Mouse (Mus musculus): ENCODE measurements around the gene Lysmd1.

Lysmd1 gene

DNA sequence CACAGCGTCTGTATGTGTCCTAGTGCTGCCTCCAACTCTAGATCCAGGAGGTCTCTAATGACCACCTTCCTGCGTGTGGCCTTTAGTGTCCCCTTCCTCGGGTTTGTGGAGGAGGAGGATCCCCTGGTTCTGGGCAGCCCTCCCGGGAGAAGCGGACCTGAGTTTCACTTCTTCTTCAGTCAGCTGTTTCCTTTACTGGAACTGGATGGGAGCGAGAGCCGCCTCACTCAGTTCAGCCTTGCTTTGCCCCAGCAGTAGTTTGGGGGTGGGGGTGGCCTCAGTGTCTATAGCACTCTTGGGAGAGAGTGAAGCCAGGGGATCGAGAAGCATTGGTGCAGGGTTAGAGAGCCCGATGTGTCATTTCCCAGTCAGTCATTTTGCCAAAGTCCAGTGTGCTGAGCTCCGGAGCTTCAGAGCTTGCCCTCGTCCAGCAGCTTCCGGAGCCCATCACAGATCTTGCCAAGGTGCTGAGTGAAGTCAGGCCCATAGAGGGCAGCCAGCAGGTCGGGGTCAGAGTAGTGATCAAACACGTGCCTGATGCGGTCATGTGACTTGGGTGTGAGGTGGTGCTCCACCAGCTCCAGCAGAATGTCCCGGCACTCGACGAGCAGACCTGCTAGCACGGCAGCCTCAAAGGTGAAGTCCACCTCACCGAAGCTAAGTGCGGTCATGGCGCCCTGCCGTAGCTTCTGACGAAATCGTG, 5.8 kb downstream of the Lysmd1 start:
- no peak for DNase-seq (ENCODE audit: low spot score)

DNA sequence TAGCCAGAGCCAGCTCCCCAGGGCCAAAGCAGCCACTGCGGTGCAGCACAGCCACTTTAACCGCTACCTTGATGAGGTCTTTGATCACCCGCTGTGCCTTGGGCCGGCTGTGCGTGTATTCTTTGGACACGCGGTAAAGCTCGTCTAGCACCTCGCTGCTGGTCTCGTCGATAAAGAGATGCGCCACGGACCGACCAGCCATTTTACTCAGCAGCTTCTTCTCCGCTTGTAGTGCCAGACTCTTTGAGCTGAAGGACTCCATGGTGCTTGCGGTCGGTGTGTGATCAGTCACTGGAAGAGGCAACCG, 6.4 kb downstream of the Lysmd1 start:
- no peak for DNase-seq (ENCODE audit: low spot score)

DNA sequence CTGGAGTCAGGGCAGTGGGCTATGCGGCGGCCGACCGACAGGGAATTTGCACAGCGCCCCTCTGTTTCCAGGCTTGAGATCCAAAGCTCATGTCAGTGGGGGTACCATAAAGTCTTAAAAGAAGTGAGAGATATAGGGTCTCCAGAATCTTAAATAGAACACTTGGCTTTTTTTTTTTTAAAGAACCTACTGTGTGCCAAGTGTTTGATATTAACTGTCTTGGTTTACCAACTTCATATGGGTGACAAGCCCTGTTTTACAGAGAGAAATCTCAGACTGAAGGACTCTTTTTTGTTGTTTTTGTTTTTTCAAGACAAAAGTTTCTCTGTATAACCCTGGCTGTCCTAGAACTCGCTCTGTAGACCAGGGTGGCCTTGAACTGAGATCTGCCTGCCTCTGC, 6.9 kb downstream of the Lysmd1 start:
- DNase-seq (ENCODE audit: low spot score) = no peak

DNA sequence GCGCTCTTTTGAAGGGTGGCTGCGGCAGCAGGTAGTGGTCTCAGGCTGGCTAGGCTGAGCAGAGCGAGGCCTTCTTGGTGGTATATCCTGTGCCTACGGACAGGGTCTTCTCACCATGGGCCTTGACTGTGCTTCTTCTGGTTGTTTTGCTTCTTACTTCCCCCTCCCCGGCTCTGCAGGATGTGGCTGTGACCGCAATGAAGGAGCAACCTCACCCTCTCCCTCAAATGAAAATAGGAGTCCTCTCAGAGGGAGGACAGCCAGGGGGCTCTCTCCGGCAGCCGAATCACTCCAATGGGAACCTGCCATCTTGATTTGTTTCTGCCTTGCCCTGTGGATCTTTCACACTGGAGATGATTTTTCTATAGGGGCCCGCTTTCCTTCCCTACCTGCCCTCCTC, 7.6 kb downstream of the Lysmd1 start:
- DNase-seq (ENCODE audit: low spot score) = no peak

DNA sequence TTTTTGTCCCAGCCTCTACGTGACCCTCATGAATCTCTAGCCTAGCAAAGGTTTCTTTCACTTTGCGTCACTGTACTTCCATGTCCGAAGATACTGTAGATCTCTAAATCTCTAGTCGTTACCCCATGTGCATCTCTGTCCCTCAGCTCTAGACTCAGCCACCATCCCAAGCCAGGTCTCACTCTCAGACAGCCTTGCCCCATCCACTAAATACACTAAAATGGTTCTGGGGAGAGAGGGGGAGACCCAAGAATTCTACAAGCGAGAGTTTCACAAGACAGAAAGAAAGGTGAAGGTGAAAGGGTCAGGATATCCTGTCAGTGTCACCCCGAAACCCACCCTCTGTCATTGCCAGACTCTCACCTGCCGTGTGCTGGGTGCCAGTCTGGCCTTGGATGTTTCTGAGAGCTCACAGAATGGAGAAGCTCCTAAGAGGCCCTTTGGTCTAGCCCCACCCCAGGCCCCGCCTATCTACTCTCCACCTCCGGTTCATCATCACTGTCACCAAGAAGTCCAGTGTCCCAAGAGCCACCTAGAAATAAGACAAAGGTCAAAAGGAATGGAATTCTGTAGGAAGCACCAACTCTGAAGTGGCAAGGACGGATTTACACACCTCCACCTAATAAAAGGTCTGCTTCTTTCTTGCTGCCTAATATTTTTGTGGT, 8.2 kb downstream of the Lysmd1 start, which contains the start of gene Tnfaip8l2:
Tnfaip8l2 (minus strand) TSS at position 409 of the 665 bp plus-strand sequence.
- DNase-seq (ENCODE audit: low spot score) = no peak

DNA sequence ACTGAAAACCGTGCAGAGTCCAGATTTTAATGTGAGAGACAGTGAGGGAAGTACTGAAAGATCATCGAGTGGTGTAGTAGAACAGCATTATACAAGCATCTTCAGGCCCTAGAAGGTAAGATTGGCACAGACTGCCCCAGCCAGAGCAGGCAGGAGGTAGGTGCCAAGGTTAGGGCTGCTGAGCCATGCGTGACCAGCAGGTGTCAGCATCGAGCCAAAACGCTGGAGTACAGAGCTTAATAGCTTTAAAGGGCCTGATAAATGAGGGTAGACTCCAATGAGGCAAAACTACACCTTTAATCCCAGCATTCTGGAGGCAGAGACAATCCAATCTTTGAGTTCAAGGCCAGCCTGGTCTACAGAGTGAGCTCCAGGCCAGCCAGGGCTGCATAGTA, 8.7 kb downstream of the Lysmd1 start:
- DNase-seq (ENCODE audit: low spot score) = peak; percentile 78

DNA sequence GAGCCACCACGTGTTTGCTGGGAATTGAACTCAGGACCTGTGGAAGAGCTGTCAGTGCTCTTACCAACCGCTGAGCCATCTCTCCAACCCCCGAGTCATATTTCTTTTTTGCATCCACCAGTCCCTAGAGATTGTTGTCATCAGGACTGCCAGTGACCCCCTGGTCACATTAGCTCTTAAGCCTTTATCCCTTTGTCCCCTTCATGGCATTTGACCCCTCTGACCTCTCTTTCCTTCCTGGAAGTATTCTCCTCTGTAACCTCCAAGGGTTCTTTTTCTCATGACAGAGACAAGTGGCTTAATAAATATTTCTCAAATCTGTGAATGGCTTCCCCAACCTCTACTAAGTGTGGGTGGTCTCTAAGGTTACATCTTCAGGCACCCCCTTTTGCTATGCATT, 14.0 kb downstream of the Lysmd1 start:
- DNase-seq (ENCODE audit: low spot score) = no peak

DNA sequence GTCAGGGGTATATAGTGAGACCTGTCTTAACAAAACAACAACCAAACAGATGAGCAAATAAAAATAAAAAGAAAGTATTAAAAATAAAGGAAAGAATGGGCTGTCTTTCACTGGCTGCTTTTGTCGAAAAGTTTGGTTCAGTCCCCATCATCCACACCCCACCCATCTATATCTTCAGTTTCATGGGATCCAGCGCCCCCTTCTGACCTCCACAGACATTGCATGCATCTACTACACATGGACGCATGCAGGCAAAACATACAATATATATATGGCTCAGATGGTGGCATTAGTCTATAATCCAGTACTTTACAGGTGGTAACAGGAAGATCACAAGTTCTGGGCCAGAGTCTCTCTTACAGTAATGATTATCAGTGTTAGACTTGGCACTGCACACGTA, 20.0 kb downstream of the Lysmd1 start:
- no peak for DNase-seq (ENCODE audit: low spot score)

DNA sequence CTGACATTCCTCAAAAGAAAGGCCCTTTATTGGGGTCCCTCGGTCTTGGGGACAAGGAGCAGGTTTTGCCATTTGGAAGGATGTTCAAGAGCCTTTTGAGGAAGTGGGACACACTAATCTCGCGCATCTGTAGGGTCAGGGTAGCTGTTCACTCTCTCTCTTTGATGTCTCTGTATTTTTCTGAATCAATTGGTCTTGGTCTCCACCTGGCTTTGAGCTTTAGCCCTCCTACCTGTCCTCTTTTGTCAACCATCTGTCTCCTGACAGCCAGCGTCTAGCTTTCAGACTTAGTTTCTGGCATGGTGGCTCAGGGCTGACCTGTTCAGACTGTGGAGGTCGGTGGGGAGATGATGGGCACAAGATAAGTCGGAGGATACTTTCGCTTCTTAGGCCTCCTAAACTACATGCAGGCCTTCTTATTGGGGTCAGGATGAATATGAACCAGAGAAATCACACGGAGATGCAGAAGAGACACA, 25.7 kb downstream of the Lysmd1 start:
- DNase-seq (ENCODE audit: low spot score) = no peak

DNA sequence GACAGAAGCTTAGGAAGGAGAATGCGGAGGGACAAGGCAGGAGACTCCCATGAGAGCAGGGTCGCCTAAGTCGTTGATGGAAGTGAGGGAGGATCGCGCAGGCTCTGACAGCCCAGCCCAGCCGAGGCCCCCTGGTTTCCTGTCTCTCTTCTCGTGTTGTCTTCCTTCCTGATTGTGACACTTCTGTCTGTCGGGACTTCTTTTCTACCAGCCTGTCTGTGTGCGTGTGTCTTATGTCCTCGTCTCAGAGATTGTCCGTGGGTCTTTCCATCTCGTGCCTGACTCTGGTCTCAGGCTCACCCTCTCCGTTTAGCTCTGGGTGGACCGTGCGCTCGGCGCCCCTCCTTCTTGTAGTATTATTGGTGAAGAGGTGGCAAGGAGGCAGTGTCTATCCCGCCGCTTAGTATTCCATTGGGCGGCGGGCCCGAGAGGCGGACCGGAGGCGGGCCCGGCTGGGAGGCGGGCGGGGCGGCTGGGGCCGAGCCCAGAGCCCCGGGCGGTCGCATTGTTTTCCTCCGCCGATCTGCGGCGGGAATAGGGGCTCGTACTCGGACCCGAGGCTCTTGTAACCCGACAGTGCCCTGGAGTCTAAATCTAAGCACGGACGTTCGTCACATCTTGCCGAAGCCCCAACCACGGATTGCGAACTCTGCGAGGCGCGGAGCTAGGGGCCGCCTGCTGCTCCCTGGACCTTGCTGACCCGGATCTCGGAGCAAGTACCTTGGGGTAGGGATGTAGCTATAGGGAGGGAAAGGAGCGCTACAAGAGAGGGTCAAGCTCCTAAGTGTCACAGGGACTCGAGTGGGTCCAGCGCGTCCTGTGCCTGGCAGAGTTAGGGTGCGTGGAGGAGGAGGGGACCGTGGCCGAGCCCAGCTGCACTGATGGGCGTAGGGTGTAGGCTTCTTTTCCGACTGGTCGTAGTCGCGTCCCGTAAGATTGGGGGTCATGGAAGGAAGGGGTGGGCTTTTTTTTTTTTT, 26.4 kb downstream of the Lysmd1 start, which contains the start of gene Sema6c:
Sema6c (plus strand) TSS at position 471 of the 977 bp plus-strand sequence.
- DNase-seq (ENCODE audit: low spot score) = peak; percentile 67

DNA sequence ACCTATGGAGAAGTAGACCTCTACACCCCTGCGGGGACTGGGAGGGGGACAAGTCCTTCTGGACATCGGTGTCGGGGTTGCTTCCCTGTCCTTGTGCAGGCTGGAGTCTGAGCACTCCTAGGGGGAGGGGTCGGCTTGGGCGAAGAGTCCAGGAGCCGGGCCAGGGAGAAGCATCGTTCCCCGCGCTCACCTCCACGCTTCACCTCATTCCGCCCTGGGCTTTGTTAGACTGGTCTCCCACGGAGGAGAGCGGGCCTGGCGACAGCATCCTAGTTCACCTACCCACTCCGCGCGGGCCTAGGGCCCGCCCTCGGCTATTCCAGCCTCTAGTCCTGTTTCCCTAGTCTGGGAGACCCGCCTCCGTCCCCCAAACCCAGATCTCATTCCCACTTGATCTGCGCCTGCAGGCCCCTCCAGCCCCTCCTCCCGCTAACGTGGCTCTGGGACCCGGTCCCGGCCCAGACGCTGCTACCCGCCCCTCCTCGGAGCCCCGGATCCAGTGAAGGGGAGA, 27.2 kb downstream of the Lysmd1 start:
- no peak for DNase-seq (ENCODE audit: low spot score)

DNA sequence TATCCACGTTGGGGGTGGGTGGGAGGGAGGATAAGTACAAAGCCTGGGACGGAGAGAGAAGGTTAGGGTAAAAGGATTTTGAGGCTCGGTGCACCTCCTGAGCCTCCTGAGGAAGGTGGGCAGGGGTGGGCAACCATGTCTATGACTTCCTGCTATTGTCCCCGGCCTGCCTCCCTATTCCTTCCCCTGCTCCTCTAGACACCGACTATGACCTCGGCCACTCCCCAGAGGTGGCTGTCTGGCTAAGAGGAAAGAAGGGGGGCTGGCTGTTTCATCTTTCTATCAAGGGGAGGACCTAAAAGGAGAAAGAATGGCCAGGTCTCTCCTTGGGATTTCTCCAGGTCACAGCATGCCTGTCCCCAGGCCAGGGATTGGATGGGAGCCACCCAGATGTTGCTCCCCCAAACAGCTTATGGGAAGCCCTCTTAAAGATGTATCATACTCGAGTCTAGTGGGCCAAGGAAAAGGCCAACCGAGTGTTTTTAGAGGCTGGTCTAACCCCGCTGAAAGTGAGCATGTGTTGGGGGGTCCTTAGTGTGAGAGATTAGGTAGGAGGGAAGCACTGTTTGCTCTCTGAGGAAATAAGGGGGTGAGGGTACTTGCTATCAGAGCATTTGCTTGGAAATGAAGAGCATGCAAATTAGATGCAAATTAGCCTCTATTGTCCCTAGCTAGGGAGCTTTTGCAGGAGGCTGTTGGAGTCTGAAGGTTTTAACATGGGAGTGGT, 27.9 kb downstream of the Lysmd1 start:
- DNase-seq (ENCODE audit: low spot score) = no peak

DNA sequence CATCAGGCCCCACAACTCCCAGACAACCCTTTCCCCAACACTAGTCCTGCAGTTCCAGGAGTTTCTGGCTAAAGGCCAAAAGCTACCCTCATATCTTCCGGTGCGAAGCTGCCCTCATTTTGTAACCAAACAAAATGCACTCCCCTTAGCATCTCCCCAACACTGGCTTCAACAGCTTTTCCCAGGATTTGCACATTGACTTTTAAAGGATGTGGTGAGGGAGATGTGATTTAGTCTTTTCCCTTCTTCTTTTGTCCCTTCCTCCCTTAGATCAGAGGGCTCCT, 28.4 kb downstream of the Lysmd1 start:
- DNase-seq (ENCODE audit: low spot score) = no peak

DNA sequence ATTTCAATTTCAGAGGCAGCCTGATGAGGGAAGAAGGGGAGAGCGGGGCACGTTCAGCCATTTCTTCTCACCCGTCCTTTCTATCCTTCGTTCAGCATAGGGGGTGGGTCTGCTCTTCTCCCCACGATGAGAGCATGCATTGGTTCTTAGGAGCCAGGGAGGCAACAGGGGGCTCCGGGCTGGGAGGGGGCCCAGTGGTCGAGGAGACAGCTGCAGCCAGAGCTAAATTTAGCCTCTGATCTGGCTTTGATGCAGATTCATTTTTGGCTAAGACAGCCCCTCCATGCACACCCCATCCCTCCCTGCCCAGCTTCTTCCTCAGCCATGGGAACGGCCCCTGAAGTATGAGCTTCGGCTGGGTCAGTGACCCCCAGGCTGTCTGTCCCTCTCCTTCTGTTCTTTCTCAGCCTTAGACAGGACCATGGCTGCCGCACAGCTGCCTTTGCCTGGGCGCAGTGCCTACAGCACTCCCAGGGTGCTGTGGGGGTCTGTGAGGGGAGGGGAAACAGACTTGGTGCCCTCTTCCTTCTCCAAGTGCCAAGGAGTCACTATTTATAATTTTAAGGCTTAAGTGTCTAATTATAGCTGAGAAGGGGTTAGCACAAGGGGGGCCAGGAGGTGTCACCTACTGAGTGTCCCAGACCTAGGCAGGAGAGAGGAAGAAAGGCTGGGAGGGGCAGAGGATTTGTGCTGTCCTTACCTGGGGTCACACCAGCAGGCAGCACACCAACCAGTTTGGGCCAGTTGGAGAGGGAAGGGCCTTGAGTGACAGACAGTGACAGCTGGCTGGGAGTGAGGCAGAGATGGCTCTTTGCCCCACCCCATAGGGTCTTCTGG, 29.7 kb downstream of the Lysmd1 start:
- DNase-seq (ENCODE audit: low spot score) = no peak

DNA sequence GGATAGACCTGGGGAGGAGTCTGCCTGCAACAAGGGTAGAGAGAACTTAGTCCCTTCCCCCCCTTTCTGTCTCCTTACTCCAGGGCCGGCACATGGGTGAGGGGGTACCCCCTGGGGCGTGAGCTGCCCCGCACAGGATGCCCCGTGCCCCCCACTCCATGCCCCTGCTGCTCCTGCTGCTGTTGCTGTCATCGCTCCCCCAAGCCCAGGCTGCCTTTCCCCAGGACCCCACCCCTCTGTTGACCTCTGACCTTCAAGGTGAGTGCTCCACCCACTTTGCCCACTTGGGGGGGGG, 30.3 kb downstream of the Lysmd1 start:
- no peak for DNase-seq (ENCODE audit: low spot score)

DNA sequence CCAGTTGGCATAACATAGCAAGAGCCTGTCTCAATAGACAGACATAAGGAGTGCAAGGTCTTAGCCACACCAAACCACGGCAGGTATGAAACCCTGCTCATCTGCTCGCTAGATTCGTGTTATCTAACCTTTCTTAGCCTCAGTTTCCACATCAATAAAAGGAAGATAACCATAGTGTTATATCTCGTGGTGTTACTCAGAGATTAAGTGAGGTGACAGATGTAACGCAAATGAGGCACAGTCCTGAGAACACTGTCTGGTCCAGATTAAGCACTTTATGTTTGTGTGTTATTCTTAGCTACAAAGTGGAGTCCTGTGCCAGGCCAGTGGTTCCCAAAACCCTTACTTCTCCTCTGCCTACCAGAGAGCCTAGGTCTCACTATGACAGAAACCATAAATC, 31.0 kb downstream of the Lysmd1 start:
- no peak for DNase-seq (ENCODE audit: low spot score)

DNA sequence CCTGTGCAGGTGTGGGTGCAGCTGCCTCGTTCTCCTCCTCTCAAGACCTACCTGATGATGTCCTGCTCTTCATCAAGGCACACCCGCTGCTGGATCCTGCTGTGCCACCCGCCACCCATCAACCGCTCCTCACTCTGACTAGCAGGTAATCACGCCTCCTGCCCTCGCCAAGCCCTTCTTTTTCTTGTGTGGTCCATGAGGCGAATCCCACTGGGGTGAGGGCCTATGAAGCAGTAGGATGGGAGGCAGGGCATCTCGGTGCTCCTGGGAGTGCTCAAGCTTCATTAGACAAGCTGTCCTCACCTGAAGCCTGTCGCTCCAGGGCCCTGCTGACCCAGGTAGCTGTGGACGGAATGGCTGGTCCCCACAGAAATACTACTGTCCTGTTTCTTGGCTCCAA, 36.1 kb downstream of the Lysmd1 start:
- DNase-seq (ENCODE audit: low spot score) = no peak

DNA sequence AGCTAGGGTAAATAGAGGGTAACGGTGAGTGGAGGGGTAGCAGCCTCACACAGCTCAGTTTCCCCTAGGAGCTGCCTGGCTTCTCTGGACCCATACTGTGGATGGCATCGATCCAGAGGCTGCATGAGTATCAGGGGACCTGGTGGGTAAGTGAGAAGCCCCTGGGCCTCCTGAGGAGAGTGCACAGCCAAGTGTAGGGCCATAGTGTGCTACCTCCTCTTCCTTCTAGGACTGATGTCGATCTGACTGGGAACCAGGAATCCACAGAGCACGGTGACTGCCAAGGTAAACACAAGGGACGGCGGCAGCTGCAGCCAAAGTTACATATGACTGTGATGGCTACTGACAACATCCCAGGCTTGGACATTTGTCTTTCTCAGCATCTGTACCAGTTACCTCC, 37.2 kb downstream of the Lysmd1 start:
- no peak for DNase-seq (ENCODE audit: low spot score)

DNA sequence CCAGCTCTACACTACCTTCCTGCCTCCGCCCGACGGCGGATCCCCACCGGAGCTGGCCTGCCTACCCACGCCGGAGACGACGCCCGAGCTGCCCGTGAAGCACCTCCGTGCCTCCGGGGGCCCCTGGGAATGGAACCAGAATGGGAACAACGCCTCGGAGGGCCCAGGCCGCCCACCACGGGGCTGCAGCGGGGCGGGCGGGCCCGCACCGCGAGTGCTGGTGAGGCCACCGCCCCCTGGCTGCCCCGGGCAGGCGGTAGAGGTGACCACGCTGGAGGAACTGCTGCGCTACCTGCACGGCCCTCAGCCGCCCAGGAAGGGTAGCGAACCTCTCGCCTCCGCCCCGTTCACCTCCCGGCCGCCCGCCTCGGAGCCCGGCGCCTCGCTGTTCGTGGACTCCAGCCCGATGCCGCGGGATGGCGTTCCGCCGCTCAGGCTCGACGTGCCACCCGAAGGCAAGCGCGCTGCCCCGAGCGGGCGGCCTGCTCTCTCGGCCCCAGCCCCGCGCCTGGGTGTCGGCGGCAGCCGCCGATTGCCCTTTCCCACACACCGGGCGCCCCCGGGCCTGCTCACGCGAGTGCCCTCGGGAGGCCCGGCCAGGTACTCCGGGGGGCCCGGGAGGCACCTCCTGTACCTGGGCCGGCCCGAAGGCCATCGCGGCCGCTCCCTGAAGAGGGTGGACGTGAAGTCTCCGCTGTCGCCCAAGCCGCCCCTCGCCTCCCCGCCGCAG, 38.8 kb downstream of the Lysmd1 start:
- DNase-seq (ENCODE audit: low spot score) = no peak

DNA sequence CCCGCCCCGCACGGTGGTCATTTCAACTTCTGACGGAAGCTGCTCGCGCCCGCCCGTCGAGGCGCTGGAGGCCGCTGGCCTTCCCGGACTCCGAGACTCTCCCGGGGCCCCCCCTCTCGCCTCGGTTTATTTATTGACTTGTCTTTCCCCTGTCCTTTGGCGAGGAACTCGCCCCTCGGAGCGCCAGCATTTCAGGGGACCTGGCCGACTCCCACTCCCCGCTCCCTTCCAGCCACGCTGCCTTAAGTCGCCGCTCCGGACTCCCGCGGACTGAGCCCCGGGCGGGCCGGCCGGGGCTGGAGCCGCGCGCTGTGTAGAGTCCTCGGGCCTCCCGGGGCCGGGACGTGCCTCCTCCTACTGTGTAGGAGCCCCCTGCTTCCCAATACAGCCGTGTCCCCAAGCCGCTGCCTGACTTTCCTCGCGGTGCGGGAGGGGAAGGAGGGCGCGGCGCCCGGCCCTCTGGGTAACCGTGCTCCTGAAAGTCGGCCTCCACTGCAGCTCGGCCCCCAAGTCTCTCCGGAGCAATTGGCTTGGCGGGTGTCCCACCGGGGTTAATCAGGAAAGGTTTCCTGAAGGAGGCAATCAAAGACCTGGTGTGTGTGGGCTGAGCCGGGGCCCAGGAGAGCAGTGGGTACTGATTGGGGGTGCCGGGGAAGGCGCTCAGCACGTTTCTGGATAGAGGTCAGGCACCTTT, 39.5 kb downstream of the Lysmd1 start:
- no peak for DNase-seq (ENCODE audit: low spot score)
